Mouse (Mus musculus) fibroblast of lung, adult 2 months (primary cell): Measurements from ENCODE around the gene Tmem119.
"Not testable (repeated sequence)": the region's sequence is repeated elsewhere in the genome, so short reads cannot be mapped to it uniquely, and the experiment has no call there.

Experiments used
- DNase-seq: peaks from one replicate; pipeline ENCODE4 v3.0.0-alpha.2; 2011; ENCODE audit warnings: low read depth

Gene Tmem119

GRCm38 (mm10) chr5:113788645-113789044 lies 11.7 kb downstream of the Tmem119 start:
- DNase-seq: no peak

GRCm38 (mm10) chr5:113786985-113787384 lies 13.3 kb downstream of the Tmem119 start:
- DNase-seq: no peak

- not testable (repeated sequence) for DNase-seq
Observed at GRCm38 (mm10) chr5:113784104-113784503, 16.2 kb downstream of the Tmem119 start.

GRCm38 (mm10) chr5:113783581-113784001 lies 16.7 kb downstream of the Tmem119 start:
- DNase-seq: peak; percentile 78

GRCm38 (mm10) chr5:113782624-113783023 lies 17.7 kb downstream of the Tmem119 start:
- DNase-seq: no peak

GRCm38 (mm10) chr5:113781875-113782274 lies 18.4 kb downstream of the Tmem119 start:
- DNase-seq: no peak

GRCm38 (mm10) chr5:113781254-113781653 lies 19.1 kb downstream of the Tmem119 start:
- DNase-seq: no peak

GRCm38 (mm10) chr5:113780763-113781162 lies 19.6 kb downstream of the Tmem119 start:
- no peak for DNase-seq

- DNase-seq: no peak
Observed at GRCm38 (mm10) chr5:113780082-113780752, 20.1 kb downstream of the Tmem119 start.

GRCm38 (mm10) chr5:113779569-113779968 lies 20.7 kb downstream of the Tmem119 start:
- no peak for DNase-seq

- not testable (repeated sequence) for DNase-seq
Observed at GRCm38 (mm10) chr5:113777728-113778127, 22.6 kb downstream of the Tmem119 start.

- DNase-seq: no peak
Observed at GRCm38 (mm10) chr5:113776896-113777226, 23.5 kb downstream of the Tmem119 start.

GRCm38 (mm10) chr5:113776128-113776895 lies 24.0 kb downstream of the Tmem119 start:
- no peak for DNase-seq

GRCm38 (mm10) chr5:113775585-113775984 lies 24.7 kb downstream of the Tmem119 start:
- DNase-seq: no peak

GRCm38 (mm10) chr5:113773664-113774063 lies 26.7 kb downstream of the Tmem119 start:
- DNase-seq: peak; percentile 64

- DNase-seq: no peak
Observed at GRCm38 (mm10) chr5:113772905-113773519, 27.3 kb downstream of the Tmem119 start.

GRCm38 (mm10) chr5:113772450-113772895 lies 27.8 kb downstream of the Tmem119 start, which contains the start of the genes Sart3 and Iscu:
Gene Sart3 (minus strand): TSS chr5:113772510.
Gene Iscu (plus strand): TSS chr5:113772748.
- DNase-seq: peak; percentile 82

- DNase-seq: peak; percentile 83
Observed at GRCm38 (mm10) chr5:113771213-113772162, 28.8 kb downstream of the Tmem119 start.

GRCm38 (mm10) chr5:113768806-113769205 lies 31.5 kb downstream of the Tmem119 start:
- DNase-seq: no peak

GRCm38 (mm10) chr5:113765641-113766526 lies 34.4 kb downstream of the Tmem119 start:
- no peak for DNase-seq

GRCm38 (mm10) chr5:113764426-113764825 lies 35.9 kb downstream of the Tmem119 start:
- DNase-seq: no peak
